Mouse (Mus musculus) effector memory CD4-positive, alpha-beta T cell, adult 5 months (primary cell): ENCODE results near the gene Nadk. TPM values are rescaled to one million over a fixed set of nuclear protein-coding genes. Genes with fewer than 3 reads are reported as not detected.

ENCODE experiments used
- polyA plus RNA-seq: library from polyadenylated mRNA; unstranded; fragments of 100-300 nt; shearing (Covaris generic); gene quantifications from one replicate; pipeline ENCODE4 v1.2.1, GENCODE M21; 2017

Nadk gene
- polyA plus RNA-seq, result 98.5 TPM

GRCm38 (mm10) chr4:155561661-155562442, at the start of gene Nadk:
TSS of gene Nadk (plus strand) at chr4:155562378.

GRCm38 (mm10) chr4:155601091-155601996, 39.2 kb downstream of the Nadk start, which contains the start of gene Slc35e2:
TSS of gene Slc35e2 (plus strand) at chr4:155601416.

GRCm38 (mm10) chr4:155624338-155625291, 62.4 kb downstream of the Nadk start, which contains the start of gene Cdk11b:
TSS of gene Cdk11b (plus strand) at chr4:155624854.

Other genes with a start within 250 kb of the Nadk start
- 30.7 TPM for gene Prkcz, start 201.0 kb upstream of the Nadk start, polyA plus RNA-seq
- gene Gabrd, start 164.3 kb upstream of the Nadk start, polyA plus RNA-seq, result 0.32 TPM
- 3.9 TPM for gene Cfap74, start 153.2 kb upstream of the Nadk start, polyA plus RNA-seq
- gene Tmem52, start 93.3 kb upstream of the Nadk start, polyA plus RNA-seq, result not detected
- gene Gnb1, start 71.0 kb upstream of the Nadk start, polyA plus RNA-seq, result 438 TPM
- gene Slc35e2, start 39.0 kb downstream of the Nadk start, polyA plus RNA-seq, result 25.6 TPM
- gene Cdk11b, start 62.5 kb downstream of the Nadk start, polyA plus RNA-seq, result 793 TPM
- not detected for gene Gm10563, start 83.0 kb downstream of the Nadk start, polyA plus RNA-seq
- not detected for gene Mmp23, start 91.0 kb downstream of the Nadk start, polyA plus RNA-seq
- gene Mib2, start 106.8 kb downstream of the Nadk start, polyA plus RNA-seq, result 48.6 TPM
- gene Fndc10, start 132.0 kb downstream of the Nadk start, polyA plus RNA-seq, result 11.6 TPM
- 83.3 TPM for gene Ssu72, start 142.4 kb downstream of the Nadk start, polyA plus RNA-seq
- 0.11 TPM for gene Tmem240, start 172.4 kb downstream of the Nadk start, polyA plus RNA-seq
- 69.8 TPM for gene Atad3a, start 198.7 kb downstream of the Nadk start, polyA plus RNA-seq
- 0.14 TPM for gene Vwa1, start 212.3 kb downstream of the Nadk start, polyA plus RNA-seq
- not detected for gene Tmem88b, start 223.5 kb downstream of the Nadk start, polyA plus RNA-seq
- gene Ankrd65, start 228.1 kb downstream of the Nadk start, polyA plus RNA-seq, result not detected
- gene Mrpl20, start 240.5 kb downstream of the Nadk start, polyA plus RNA-seq, result 52.7 TPM